Mouse (Mus musculus): ENCODE measurements around the gene Pcgf2. TPM values are rescaled to one million over a fixed set of nuclear protein-coding genes. Genes with fewer than 3 reads are reported as not detected.
A peak's percentile ranks its signal among the peaks of the same experiment; 100 is the strongest.

The Pcgf2 gene
- polyA plus RNA-seq, 1 experiment from 2014 or later: 19.7 TPM

- Histone ChIP-seq H3K9ac (peak overlapping the region; percentile 32), H3K36me3 (ENCODE audit: insufficient read depth) (peaks cover 33% of the 10 kb centered on the region), H3K4me2 (peak overlapping the region; percentile 21), H3K27me3 (ENCODE audit: insufficient read depth, low read length) (no peaks in the 10 kb centered on the region), H3K9me3 (ENCODE audit: low read depth, low read length) (no peaks in the 10 kb centered on the region), H3K4me3 (ENCODE audit: low read depth, low read length) (no peak overlapping the region), H3K4me1 (ENCODE audit: insufficient read depth) (peaks cover 24% of the 10 kb centered on the region), H3K27ac (ENCODE audit: low read depth) (peak overlapping the region; percentile 75)
- no peak for DNase-seq
- 53% methylated on average over 9 of the region's 9 CpGs for WGBS
- ATAC-seq (ENCODE audit: insufficient read depth): no peak
- no peak for TF ChIP-seq CTCF (IDR thresholded peaks at IDR 0.05; ENCODE audit: low read depth)
Measured at GRCm38 (mm10) chr11:97695712-97696401, 4.4 kb downstream of the Pcgf2 start.

- DNase-seq (peak; percentile 97), ATAC-seq (ENCODE audit: insufficient read depth) (peak; percentile 12; the same call in 1 of the 2 replicates)
- no peaks in the 10 kb centered on the region for H3K27me3 ChIP-seq (ENCODE audit: insufficient read depth, low read length)
- H3K9ac ChIP-seq: peak overlapping the region; percentile 32
- H3K4me3 ChIP-seq (ENCODE audit: low read depth, low read length): no peak overlapping the region
- H3K9me3 ChIP-seq (ENCODE audit: low read depth, low read length): no peaks in the 10 kb centered on the region
- peaks cover 40% of the 10 kb centered on the region for H3K36me3 ChIP-seq (ENCODE audit: insufficient read depth)
- H3K27ac ChIP-seq (ENCODE audit: low read depth): peak overlapping the region; percentile 75
- 50% methylated on average over 17 of the region's 17 CpGs for WGBS
- H3K4me1 ChIP-seq (ENCODE audit: insufficient read depth): peaks cover 24% of the 10 kb centered on the region
- peak overlapping the region; percentile 21 for H3K4me2 ChIP-seq
- TF ChIP-seq CTCF (IDR thresholded peaks at IDR 0.05; ENCODE audit: low read depth): no peak; the same call in 1 of the 2 replicates
Measured at GRCm38 (mm10) chr11:97694921-97695711, 5.2 kb downstream of the Pcgf2 start.

- Histone ChIP-seq H3K4me3 (ENCODE audit: low read depth, low read length) (no peak overlapping the region), H3K36me3 (ENCODE audit: insufficient read depth) (peaks cover 46% of the 10 kb centered on the region), H3K9ac (no peak overlapping the region; the same call in 1 of the 2 replicates), H3K9me3 (ENCODE audit: low read depth, low read length) (no peaks in the 10 kb centered on the region), H3K27ac (ENCODE audit: low read depth) (peak overlapping the region; percentile 75; the same call in 1 of the 2 replicates), H3K4me1 (ENCODE audit: insufficient read depth) (peaks cover 24% of the 10 kb centered on the region), H3K27me3 (ENCODE audit: insufficient read depth, low read length) (no peaks in the 10 kb centered on the region), H3K4me2 (no peak overlapping the region)
- DNase-seq (no peak), ATAC-seq (ENCODE audit: insufficient read depth) (no peak)
- 78% methylated on average over 4 of the region's 4 CpGs for WGBS
- TF ChIP-seq CTCF (IDR thresholded peaks at IDR 0.05; ENCODE audit: low read depth): no peak
Measured at GRCm38 (mm10) chr11:97694435-97694834, 5.9 kb downstream of the Pcgf2 start.

- no peak for ATAC-seq (ENCODE audit: insufficient read depth)
- H3K27me3 ChIP-seq (ENCODE audit: insufficient read depth, low read length): no peaks in the 10 kb centered on the region
- DNase-seq: peak; percentile 88
- WGBS: 22% methylated on average over 10 of the region's 10 CpGs
- H3K27ac ChIP-seq (ENCODE audit: low read depth): no peak overlapping the region
- peak; percentile 98 for TF ChIP-seq CTCF (IDR thresholded peaks at IDR 0.05; ENCODE audit: low read depth)
- peaks cover 54% of the 10 kb centered on the region for H3K36me3 ChIP-seq (ENCODE audit: insufficient read depth)
- H3K9ac ChIP-seq: no peak overlapping the region
- H3K4me2 ChIP-seq: no peak overlapping the region
- H3K9me3 ChIP-seq (ENCODE audit: low read depth, low read length): no peaks in the 10 kb centered on the region
- H3K4me1 ChIP-seq (ENCODE audit: insufficient read depth): peaks cover 13% of the 10 kb centered on the region
- no peak overlapping the region for H3K4me3 ChIP-seq (ENCODE audit: low read depth, low read length)
Measured at GRCm38 (mm10) chr11:97689861-97690260, 10.4 kb downstream of the Pcgf2 start.

GRCm38 (mm10) chr11:97687061-97687460 is 13.2 kb downstream of the Pcgf2 start:
- no peak overlapping the region for H3K9ac ChIP-seq
- no peaks in the 10 kb centered on the region for H3K27me3 ChIP-seq (ENCODE audit: insufficient read depth, low read length)
- WGBS: 89% methylated on average over 3 of the region's 3 CpGs
- no peak overlapping the region for H3K4me3 ChIP-seq (ENCODE audit: low read depth, low read length)
- ATAC-seq (ENCODE audit: insufficient read depth) (no peak), DNase-seq (no peak)
- H3K9me3 ChIP-seq (ENCODE audit: low read depth, low read length): no peaks in the 10 kb centered on the region
- H3K27ac ChIP-seq (ENCODE audit: low read depth): no peak overlapping the region
- no peak for TF ChIP-seq CTCF (IDR thresholded peaks at IDR 0.05; ENCODE audit: low read depth)
- H3K4me1 ChIP-seq (ENCODE audit: insufficient read depth): peaks cover 7% of the 10 kb centered on the region; the same call in 1 of the 2 replicates
- no peak overlapping the region; the same call in 1 of the 2 replicates for H3K4me2 ChIP-seq
- peaks cover 43% of the 10 kb centered on the region for H3K36me3 ChIP-seq (ENCODE audit: insufficient read depth)

GRCm38 (mm10) chr11:97686322-97686908 is 13.9 kb downstream of the Pcgf2 start:
- peaks cover 42% of the 10 kb centered on the region for H3K36me3 ChIP-seq (ENCODE audit: insufficient read depth)
- WGBS: 60% methylated on average over 11 of the region's 11 CpGs
- DNase-seq (no peak), ATAC-seq (ENCODE audit: insufficient read depth) (no peak)
- peak overlapping the region; percentile 50 for H3K9ac ChIP-seq
- H3K4me2 ChIP-seq: peak overlapping the region; percentile 67
- H3K9me3 ChIP-seq (ENCODE audit: low read depth, low read length): no peaks in the 10 kb centered on the region
- TF ChIP-seq CTCF (IDR thresholded peaks at IDR 0.05; ENCODE audit: low read depth): no peak
- H3K27ac ChIP-seq (ENCODE audit: low read depth): peak overlapping the region; percentile 24; the same call in 1 of the 2 replicates
- peak overlapping the region; percentile 35 for H3K4me3 ChIP-seq (ENCODE audit: low read depth, low read length)
- H3K27me3 ChIP-seq (ENCODE audit: insufficient read depth, low read length): no peaks in the 10 kb centered on the region
- H3K4me1 ChIP-seq (ENCODE audit: insufficient read depth): peaks cover 7% of the 10 kb centered on the region; the same call in 1 of the 2 replicates

Data from lung, embryonic 14.5 days (tissue).